Mouse (Mus musculus) lung, embryonic 14.5 days (tissue): ENCODE measurements at regions not wholly inside any gene's neighbourhood (a gene's known extent, or its start where the extent isn't known, plus 50 kb on each side); places are given as distances from the start of the nearest gene placed in this dataset.
"Not testable (repeated sequence)": the region's sequence is repeated elsewhere in the genome, so short reads cannot be mapped to it uniquely, and the experiment has no call there.

ENCODE experiments used
- ATAC-seq: fragments of 200-750 bp; cut with Nextera tagmentation; 2 replicates; pipeline ENCODE4 v1.8.0; 2017; ENCODE audit warnings: mild to moderate bottlenecking, moderate TSS enrichment, moderate library complexity; ENCODE audit not compliant: insufficient read depth
- DNase-seq: peaks from one replicate; pipeline ENCODE4 v3.0.0-alpha.2; 2015
- H3K27ac ChIP-seq: fragments of 300-500 bp; sonication (generic); 2 replicates; pipeline ENCODE4 v1.5.1; 2014; ENCODE audit warnings: low read depth, mild to moderate bottlenecking, moderate library complexity
- H3K27me3 ChIP-seq: fragments of 300-500 bp; sonication (generic); 2 replicates; pipeline ENCODE4 v1.6.1; 2014; ENCODE audit warnings: low read length, control low read depth; ENCODE audit not compliant: insufficient read depth
- H3K36me3 ChIP-seq: fragments of 300-500 bp; sonication (generic); 2 replicates; pipeline ENCODE4 v1.6.1; 2014; ENCODE audit warnings: control low read depth; ENCODE audit not compliant: insufficient read depth
- H3K4me1 ChIP-seq: fragments of 300-500 bp; sonication (generic); 2 replicates; pipeline ENCODE4 v1.6.1; 2014; ENCODE audit warnings: antibody characterized with exemption, control low read depth; ENCODE audit not compliant: insufficient read depth
- H3K4me2 ChIP-seq: fragments of 300-500 bp; sonication (generic); 2 replicates; pipeline ENCODE4 v1.6.1; 2014; ENCODE audit warnings: mild to moderate bottlenecking
- H3K4me3 ChIP-seq: fragments of 300-500 bp; sonication (generic); 2 replicates; pipeline ENCODE4 v1.5.1; 2014; ENCODE audit warnings: low read depth, low read length
- H3K9ac ChIP-seq: fragments of 300-500 bp; sonication (generic); 2 replicates; pipeline ENCODE4 v1.6.1; 2014
- H3K9me3 ChIP-seq: fragments of 300-500 bp; sonication (generic); 2 replicates; pipeline ENCODE4 v1.6.1; 2016; ENCODE audit warnings: low read depth, low read length, control low read depth
- CTCF ChIP-seq: IDR thresholded peaks from 2 replicates; pipeline ENCODE4 v1.5.1; 2016; ENCODE audit warnings: antibody characterized with exemption, low read depth
- WGBS: fragments of 180-500 bp; shearing (Covaris S2); extraction: QIAGEN DNeasy Blood & Tissue Kit; methylation state at CpG from one replicate; pipeline ENCODE4 v1.1.7; 2014; 5-methylcytosine and 5-hydroxymethylcytosine counted together

- Histone ChIP-seq H3K36me3 (no peaks in the 10 kb centered on the region), H3K27ac (no peak overlapping the region), H3K4me2 (no peak overlapping the region), H3K4me3 (no peak overlapping the region), H3K4me1 (no peaks in the 10 kb centered on the region), H3K27me3 (no peaks in the 10 kb centered on the region), H3K9me3 (no peaks in the 10 kb centered on the region), H3K9ac (no peak overlapping the region)
- no peak for TF ChIP-seq CTCF
- no peak for DNase-seq
- 81% methylated on average over 2 of the region's 2 CpGs for WGBS
- no peak for ATAC-seq
Measured at GRCm38 (mm10) chr3:8252311-8252710, 1357.6 kb downstream of the Zfp704 start.

- TF ChIP-seq CTCF = no peak
- no peak for DNase-seq
Measured at GRCm38 (mm10) chr3:8248911-8249310, 1361.0 kb downstream of the Zfp704 start.

GRCm38 (mm10) chr3:8245822-8246221 lies 1364.1 kb downstream of the Zfp704 start:
- not testable (repeated sequence) for ATAC-seq, DNase-seq

More at GRCm38 (mm10) chr3:8248911-8249310, 1361.0 kb downstream of the Zfp704 start:
- Histone ChIP-seq H3K9me3 (0 out of 2 replicates have a peak, but pooled peaks cover 2% of the 10 kb centered on the region), H3K9ac (no peak overlapping the region), H3K36me3 (no peaks in the 10 kb centered on the region), H3K4me2 (no peak overlapping the region), H3K4me3 (no peak overlapping the region), H3K27ac (no peak overlapping the region), H3K4me1 (no peaks in the 10 kb centered on the region), H3K27me3 (no peaks in the 10 kb centered on the region)
- no peak for ATAC-seq
- 75% methylated on average over 1 of the region's 1 CpGs for WGBS

GRCm38 (mm10) chr3:8245195-8245789 lies 1364.6 kb downstream of the Zfp704 start:
- not testable (repeated sequence) for H3K9me3 ChIP-seq, H3K4me1 ChIP-seq, H3K27ac ChIP-seq, ATAC-seq, H3K9ac ChIP-seq, H3K27me3 ChIP-seq, H3K36me3 ChIP-seq, H3K4me3 ChIP-seq, H3K4me2 ChIP-seq
- 64% methylated on average over 2 of the region's 2 CpGs for WGBS
- peak; percentile 75 for DNase-seq

More at GRCm38 (mm10) chr3:8245822-8246221, 1364.1 kb downstream of the Zfp704 start:
- not testable (repeated sequence) for H3K9ac ChIP-seq, H3K4me3 ChIP-seq, H3K4me1 ChIP-seq, H3K27ac ChIP-seq, H3K27me3 ChIP-seq, H3K36me3 ChIP-seq, H3K9me3 ChIP-seq, H3K4me2 ChIP-seq
- WGBS = 22% methylated on average over 1 of the region's 1 CpGs

GRCm38 (mm10) chr3:8244526-8245194 lies 1365.2 kb downstream of the Zfp704 start:
- not testable (repeated sequence) for ATAC-seq, H3K4me2 ChIP-seq, H3K9ac ChIP-seq, H3K27me3 ChIP-seq, H3K36me3 ChIP-seq, H3K27ac ChIP-seq, H3K4me3 ChIP-seq, H3K9me3 ChIP-seq, H3K4me1 ChIP-seq
- 95% methylated on average over 4 of the region's 4 CpGs for WGBS
- peak; percentile 77 for DNase-seq

GRCm38 (mm10) chr3:8206623-8207404 lies 1403.1 kb downstream of the Zfp704 start:
- Histone ChIP-seq H3K27me3 (no peaks in the 10 kb centered on the region), H3K9me3 (no peaks in the 10 kb centered on the region), H3K9ac (no peak overlapping the region), H3K4me3 (no peak overlapping the region), H3K4me2 (no peak overlapping the region), H3K36me3 (no peaks in the 10 kb centered on the region), H3K27ac (no peak overlapping the region), H3K4me1 (no peaks in the 10 kb centered on the region)
- ATAC-seq (no peak), DNase-seq (no peak)
- no peak for TF ChIP-seq CTCF
- WGBS = 68% methylated on average over 6 of the region's 6 CpGs

- no peak overlapping the region for H3K27ac ChIP-seq
- H3K9ac ChIP-seq = no peak overlapping the region
- H3K4me1 ChIP-seq = no peaks in the 10 kb centered on the region
- H3K4me3 ChIP-seq = no peak overlapping the region
- no peaks in the 10 kb centered on the region for H3K9me3 ChIP-seq
- DNase-seq (no peak), ATAC-seq (no peak)
- no peak overlapping the region for H3K4me2 ChIP-seq
- no peak for TF ChIP-seq CTCF
- WGBS = 75% methylated on average over 4 of the region's 4 CpGs
- no peaks in the 10 kb centered on the region for H3K36me3 ChIP-seq
- H3K27me3 ChIP-seq = no peaks in the 10 kb centered on the region
Measured at GRCm38 (mm10) chr3:8163030-8163429, 1446.9 kb downstream of the Zfp704 start.
